Mouse (Mus musculus): ENCODE data around the gene Krt18. TPM values are rescaled to one million over a fixed set of nuclear protein-coding genes. Genes with fewer than 3 reads are reported as not detected.

Gene Krt18
- polyA plus RNA-seq, 2 experiments = 7.6 to 22.3 TPM

DNA sequence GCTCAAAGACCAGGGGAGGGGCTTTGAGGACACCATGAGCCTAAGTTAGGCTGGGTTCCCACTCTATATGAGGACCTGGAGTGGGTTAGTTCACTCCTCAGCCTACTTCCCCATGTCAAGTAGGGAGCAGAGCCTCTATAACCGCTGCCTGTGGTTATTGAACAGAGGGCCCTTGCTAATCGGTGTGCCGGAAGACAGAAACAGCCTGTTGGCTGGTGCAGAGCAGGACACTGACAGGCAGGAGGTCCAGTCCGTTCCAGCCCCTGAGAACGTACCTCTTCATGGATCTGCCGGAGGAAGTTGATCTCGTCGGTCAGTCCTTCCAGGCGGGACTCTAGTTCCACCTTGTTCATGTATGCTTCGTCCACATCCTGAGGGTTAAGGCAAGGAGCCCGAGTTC, 28.8 kb upstream of the Krt18 start:
- Histone ChIP-seq H3K4me2 (replicated peaks; ENCODE audit: low read depth, low read length, severe bottlenecking) (no peak overlapping the region), H3K27me3 (ENCODE audit: control insufficient read depth, insufficient read depth, low read length) (peaks cover 21% of the 10 kb centered on the region), H3K9me3 (ENCODE audit: control insufficient read depth, low read length) (no peaks in the 10 kb centered on the region), H3K4me1 (ENCODE audit: control insufficient read depth, insufficient read depth, low read length) (peaks cover 11% of the 10 kb centered on the region), H3K4me3 (replicated peaks; ENCODE audit: low read length) (no peak overlapping the region), H3K27ac (replicated peaks; ENCODE audit: low read depth, low read length) (no peak overlapping the region), H3K36me3 (ENCODE audit: control insufficient read depth, insufficient read depth, low read length) (no peaks in the 10 kb centered on the region), H3K9ac (ENCODE audit: low read depth, low read length, severe bottlenecking) (no peak overlapping the region)
- DNase-seq (ENCODE audit: low spot score) (no peak), ATAC-seq (ENCODE audit: low FRiP score, low read depth) (no peak)
- no peak for TF ChIP-seq POLR2A (IDR thresholded peaks at IDR 0.05; ENCODE audit: borderline replicate concordance, extremely low read depth, insufficient read depth, insufficient read length)
- WGBS = 93% methylated on average over 11 of the region's 11 CpGs

DNA sequence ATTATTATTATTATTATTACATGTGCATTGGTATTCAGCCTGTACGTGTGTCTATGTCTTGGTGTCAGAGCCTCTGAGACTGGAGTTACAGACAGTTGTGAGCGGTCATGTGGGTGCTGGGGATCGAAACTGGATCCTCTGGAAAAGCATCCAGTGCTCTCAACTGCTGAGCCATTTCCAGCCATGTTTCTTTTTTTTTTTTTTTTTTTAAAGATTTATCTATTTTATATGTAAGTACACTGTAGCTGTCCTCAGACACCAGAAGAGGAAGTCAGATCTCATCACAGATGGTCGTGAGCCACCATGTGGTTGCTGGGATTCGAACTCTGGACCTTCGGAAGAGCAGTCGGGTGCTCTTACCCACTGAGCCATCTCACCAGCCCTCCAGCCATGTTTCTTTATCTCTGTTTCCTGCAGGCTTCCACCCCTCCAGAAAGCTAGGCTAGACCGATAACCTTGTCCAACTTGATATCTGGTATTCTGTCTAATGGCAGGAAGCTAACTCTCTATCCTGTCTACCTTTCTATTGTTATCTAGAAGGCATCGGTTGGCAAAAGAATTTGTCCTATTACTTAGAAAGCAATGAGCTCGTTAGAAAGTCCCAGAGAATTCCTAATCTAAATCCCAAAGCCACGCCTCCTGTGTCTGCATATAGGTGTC, 28.2 kb upstream of the Krt18 start:
- H3K27me3 ChIP-seq (ENCODE audit: control insufficient read depth, insufficient read depth, low read length) = peaks cover 27% of the 10 kb centered on the region
- peaks cover 11% of the 10 kb centered on the region for H3K4me1 ChIP-seq (ENCODE audit: control insufficient read depth, insufficient read depth, low read length)
- H3K4me2 ChIP-seq (replicated peaks; ENCODE audit: low read depth, low read length, severe bottlenecking) = no peak overlapping the region
- no peak for ATAC-seq (ENCODE audit: low FRiP score, low read depth)
- WGBS = 85% methylated on average over 11 of the region's 11 CpGs
- TF ChIP-seq POLR2A (IDR thresholded peaks at IDR 0.05; ENCODE audit: borderline replicate concordance, extremely low read depth, insufficient read depth, insufficient read length) = no peak
- H3K9ac ChIP-seq (ENCODE audit: low read depth, low read length, severe bottlenecking) = no peak overlapping the region
- H3K4me3 ChIP-seq (replicated peaks; ENCODE audit: low read length) = no peak overlapping the region
- no peaks in the 10 kb centered on the region for H3K9me3 ChIP-seq (ENCODE audit: control insufficient read depth, low read length)
- DNase-seq (ENCODE audit: low spot score) = no peak
- H3K36me3 ChIP-seq (ENCODE audit: control insufficient read depth, insufficient read depth, low read length) = no peaks in the 10 kb centered on the region
- no peak overlapping the region for H3K27ac ChIP-seq (replicated peaks; ENCODE audit: low read depth, low read length)

GRCm38 (mm10) chr15:102002646-102003488, 25.1 kb upstream of the Krt18 start:
- no peak for TF ChIP-seq POLR2A (IDR thresholded peaks at IDR 0.05; ENCODE audit: borderline replicate concordance, extremely low read depth, insufficient read depth, insufficient read length)
- 5% methylated on average over 31 of the region's 34 CpGs for WGBS
- Histone ChIP-seq H3K27me3 (ENCODE audit: control insufficient read depth, insufficient read depth, low read length) (peaks cover 27% of the 10 kb centered on the region), H3K4me2 (replicated peaks; ENCODE audit: low read depth, low read length, severe bottlenecking) (peak overlapping the region; percentile 56), H3K9me3 (ENCODE audit: control insufficient read depth, low read length) (no peaks in the 10 kb centered on the region), H3K4me3 (replicated peaks; ENCODE audit: low read length) (peak overlapping the region; percentile 30), H3K27ac (replicated peaks; ENCODE audit: low read depth, low read length) (no peak overlapping the region), H3K9ac (ENCODE audit: low read depth, low read length, severe bottlenecking) (peak overlapping the region; percentile 46), H3K36me3 (ENCODE audit: control insufficient read depth, insufficient read depth, low read length) (no peaks in the 10 kb centered on the region), H3K4me1 (ENCODE audit: control insufficient read depth, insufficient read depth, low read length) (peaks cover 31% of the 10 kb centered on the region)
- ATAC-seq (ENCODE audit: low FRiP score, low read depth) = peak; percentile 53
- DNase-seq (ENCODE audit: low spot score) = peak; percentile 31

GRCm38 (mm10) chr15:102003516-102003915, 24.5 kb upstream of the Krt18 start:
- 12% methylated on average over 10 of the region's 12 CpGs for WGBS
- Histone ChIP-seq H3K4me1 (ENCODE audit: control insufficient read depth, insufficient read depth, low read length) (peaks cover 34% of the 10 kb centered on the region), H3K4me3 (replicated peaks; ENCODE audit: low read length) (peak overlapping the region; percentile 30), H3K9ac (ENCODE audit: low read depth, low read length, severe bottlenecking) (no peak overlapping the region), H3K4me2 (replicated peaks; ENCODE audit: low read depth, low read length, severe bottlenecking) (peak overlapping the region; percentile 56), H3K9me3 (ENCODE audit: control insufficient read depth, low read length) (no peaks in the 10 kb centered on the region), H3K27ac (replicated peaks; ENCODE audit: low read depth, low read length) (no peak overlapping the region), H3K27me3 (ENCODE audit: control insufficient read depth, insufficient read depth, low read length) (peaks cover 27% of the 10 kb centered on the region), H3K36me3 (ENCODE audit: control insufficient read depth, insufficient read depth, low read length) (no peaks in the 10 kb centered on the region)
- no peak for TF ChIP-seq POLR2A (IDR thresholded peaks at IDR 0.05; ENCODE audit: borderline replicate concordance, extremely low read depth, insufficient read depth, insufficient read length)
- DNase-seq (ENCODE audit: low spot score) = no peak
- no peak for ATAC-seq (ENCODE audit: low FRiP score, low read depth)

- H3K36me3 ChIP-seq (ENCODE audit: control insufficient read depth, insufficient read depth, low read length) = no peaks in the 10 kb centered on the region
- peaks cover 27% of the 10 kb centered on the region for H3K27me3 ChIP-seq (ENCODE audit: control insufficient read depth, insufficient read depth, low read length)
- no peak within 1 kb of the TSS for H3K9ac ChIP-seq (ENCODE audit: low read depth, low read length, severe bottlenecking)
- no peaks in the 10 kb centered on the region for H3K9me3 ChIP-seq (ENCODE audit: control insufficient read depth, low read length)
- TF ChIP-seq POLR2A (IDR thresholded peaks at IDR 0.05; ENCODE audit: borderline replicate concordance, extremely low read depth, insufficient read depth, insufficient read length) = no peak
- WGBS = 25% methylated on average over 10 of the region's 11 CpGs
- peak within 1 kb of the TSS; percentile 30 for H3K4me3 ChIP-seq (replicated peaks; ENCODE audit: low read length)
- peak within 1 kb of the TSS; percentile 56 for H3K4me2 ChIP-seq (replicated peaks; ENCODE audit: low read depth, low read length, severe bottlenecking)
- no peak for DNase-seq (ENCODE audit: low spot score)
- H3K27ac ChIP-seq (replicated peaks; ENCODE audit: low read depth, low read length) = no peak within 1 kb of the TSS
- no peak for ATAC-seq (ENCODE audit: low FRiP score, low read depth)
- peaks cover 34% of the 10 kb centered on the region for H3K4me1 ChIP-seq (ENCODE audit: control insufficient read depth, insufficient read depth, low read length)
Measured at GRCm38 (mm10) chr15:102004189-102004588, 23.8 kb upstream of the Krt18 start, which contains the start of gene Krt8. Krt8 (minus strand) TSS chr15:102004482.

Data from limb, embryonic 14.5 days (tissue).